Mouse (Mus musculus): Measurements from ENCODE around the gene Rara.

Gene Rara

GRCm38 (mm10) chr11:98953835-98954320, 26.3 kb downstream of the Rara start:
- DNase-seq, result no peak

- DNase-seq, result peak; percentile 66 to 73
Observed at GRCm38 (mm10) chr11:98954373-98954772, 26.8 kb downstream of the Rara start.

DNA sequence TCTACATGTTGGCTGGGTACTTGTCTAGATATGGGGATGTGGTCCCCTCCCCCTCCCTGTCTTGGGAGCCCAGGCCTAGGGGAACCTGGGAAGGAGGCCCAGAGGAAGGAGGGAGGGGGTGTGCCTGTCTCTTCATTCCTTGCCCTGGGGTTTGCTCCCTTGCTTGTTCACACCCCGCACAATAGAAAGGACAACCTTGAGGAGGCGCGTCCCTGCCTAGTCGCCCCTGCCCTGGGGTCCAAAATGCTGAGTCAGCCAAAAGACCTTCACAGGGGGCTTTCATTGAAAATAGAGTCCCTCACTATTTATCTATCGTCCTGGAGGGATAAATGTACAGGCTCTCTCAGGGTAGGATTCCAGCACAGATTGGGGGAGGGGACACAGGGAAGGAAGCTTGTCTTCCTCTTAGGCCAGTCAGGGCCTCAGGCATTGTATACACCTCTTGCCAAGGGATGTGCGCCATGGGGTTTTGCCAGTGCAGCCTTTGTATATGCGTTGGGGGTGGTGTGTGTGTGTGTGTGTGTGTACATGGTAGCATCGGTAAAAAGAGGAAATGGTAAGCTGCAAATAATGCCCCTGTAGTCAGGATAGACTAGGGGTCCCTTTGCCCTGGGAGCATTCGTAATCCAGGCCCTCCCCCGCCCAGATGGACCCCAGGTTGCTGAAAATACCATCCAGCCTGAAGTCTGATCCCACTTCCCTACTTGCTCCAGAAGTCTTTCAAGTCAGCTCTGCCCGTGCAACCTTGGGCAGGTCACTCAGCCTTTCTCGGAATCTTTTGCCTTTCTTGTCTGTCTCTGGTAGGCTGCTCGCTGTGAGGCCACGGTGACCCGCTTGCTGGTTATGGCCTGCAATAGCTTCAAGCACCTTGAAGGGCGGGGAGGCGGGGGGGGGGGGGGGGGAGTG, 27.4 kb downstream of the Rara start:
- no peak for DNase-seq

GRCm38 (mm10) chr11:98955707-98956235, 28.2 kb downstream of the Rara start:
- no peak for DNase-seq

DNA sequence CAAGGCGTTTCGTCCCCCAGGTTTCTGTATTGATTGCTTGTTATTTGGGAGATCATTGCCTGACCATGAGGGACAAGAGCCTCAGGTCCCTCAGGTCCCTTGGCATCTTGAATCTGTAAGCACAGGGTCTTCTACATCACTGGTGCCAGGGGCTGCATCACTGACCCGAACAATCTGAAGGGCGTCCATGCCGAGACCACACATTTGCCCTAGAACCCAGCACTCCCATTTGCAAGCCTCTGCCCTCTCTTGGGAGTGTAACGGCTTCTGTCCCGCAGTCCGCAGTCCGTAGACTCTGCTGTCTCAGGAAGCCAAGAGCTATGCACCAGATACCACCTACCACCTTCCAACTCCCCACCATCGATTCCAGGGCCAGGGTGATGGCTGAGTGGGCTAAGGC, 28.7 kb downstream of the Rara start:
- DNase-seq, result no peak

DNA sequence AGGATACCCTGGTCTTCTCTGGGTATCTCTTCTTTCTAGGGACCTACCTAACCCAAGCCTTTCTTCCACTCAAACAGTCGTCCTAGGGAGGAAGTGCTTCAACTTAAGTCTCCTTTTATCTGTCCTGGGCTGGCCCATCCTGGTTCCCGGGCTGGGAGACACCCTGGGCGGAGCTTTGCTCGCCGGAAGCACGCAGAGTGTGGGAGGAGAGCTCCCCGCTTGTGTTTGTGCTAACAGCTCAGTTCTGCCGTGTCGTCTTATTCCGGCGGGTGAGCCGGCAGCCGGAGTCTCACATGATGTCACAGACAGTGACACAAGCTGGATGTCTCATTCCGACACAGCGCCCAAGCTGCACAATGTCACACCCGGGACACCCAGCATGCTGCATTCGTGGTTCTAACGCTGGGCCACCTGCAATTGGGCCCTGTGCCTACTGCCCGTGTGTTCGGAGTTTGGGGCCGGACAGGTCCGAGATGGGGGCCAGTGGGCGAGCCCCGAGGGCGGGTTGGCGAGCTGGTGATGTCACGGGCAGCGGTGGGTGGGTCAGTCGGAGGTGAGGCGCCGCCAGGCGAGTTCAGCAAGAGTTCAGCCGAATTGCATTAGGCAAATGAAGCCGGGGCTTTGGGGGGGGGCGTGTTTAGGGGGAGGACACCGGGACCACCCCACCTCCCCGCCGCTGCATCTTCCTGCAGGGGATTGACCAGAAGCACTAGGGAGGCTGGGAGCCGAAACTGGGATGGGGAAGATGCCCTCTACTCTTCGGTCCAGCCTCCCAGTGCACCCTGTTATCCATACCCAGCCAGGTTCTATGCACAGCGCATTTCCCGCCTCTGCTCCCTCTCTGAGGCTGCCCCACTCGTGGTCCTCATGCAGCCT, 32.1 kb downstream of the Rara start:
- peak; percentile 82 to 85 for DNase-seq

- DNase-seq, result peak in 1 of 2 experiments; percentile 60
Observed at GRCm38 (mm10) chr11:98960313-98960906, 32.8 kb downstream of the Rara start.

DNA sequence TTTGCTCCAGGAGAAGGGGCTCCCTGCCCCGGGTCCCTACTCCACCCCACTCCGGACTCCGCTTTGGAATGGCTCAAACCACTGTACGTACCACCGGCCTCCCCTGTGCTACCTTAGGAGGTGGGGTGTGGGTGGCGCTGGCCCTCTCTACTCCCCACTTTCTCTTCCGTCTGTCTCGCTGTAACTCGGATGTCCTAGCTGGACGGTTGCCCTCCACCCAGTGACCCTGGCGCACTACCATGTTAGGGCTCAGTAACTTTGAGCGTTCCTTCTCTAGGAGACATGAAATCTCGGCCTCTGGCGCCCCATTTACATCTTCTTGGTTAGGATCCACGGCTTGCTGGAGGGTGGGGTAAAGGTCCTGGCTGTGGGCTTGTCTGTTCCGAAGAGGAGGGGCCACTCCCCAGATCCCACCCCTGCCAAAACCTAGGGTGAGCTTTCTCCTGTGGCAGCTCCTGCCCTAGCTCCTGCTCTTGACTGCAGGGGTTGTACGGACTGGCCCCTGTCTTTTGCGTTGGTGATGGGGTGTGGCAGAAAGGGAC, 33.5 kb downstream of the Rara start:
- DNase-seq, result no peak

DNA sequence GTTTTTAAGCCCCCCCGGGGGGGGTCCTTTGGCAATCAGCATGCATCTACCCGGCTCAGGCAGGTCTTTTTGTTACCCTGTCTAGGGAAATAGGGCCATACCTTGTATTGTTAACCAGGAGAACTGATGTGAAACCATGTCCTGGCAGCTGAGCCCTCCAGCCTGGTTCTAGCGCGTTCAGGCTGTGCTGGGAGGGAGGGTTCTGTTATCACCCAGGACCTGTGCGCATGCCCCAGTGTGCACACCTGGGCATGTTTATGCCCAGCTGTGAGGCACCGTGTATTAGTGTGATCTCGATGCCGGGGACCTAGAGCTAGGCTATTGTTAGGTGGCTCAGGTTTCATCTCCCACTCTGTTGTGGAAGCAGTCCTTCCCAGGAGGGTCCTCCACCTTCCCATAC, 34.1 kb downstream of the Rara start:
- no peak for DNase-seq

DNA sequence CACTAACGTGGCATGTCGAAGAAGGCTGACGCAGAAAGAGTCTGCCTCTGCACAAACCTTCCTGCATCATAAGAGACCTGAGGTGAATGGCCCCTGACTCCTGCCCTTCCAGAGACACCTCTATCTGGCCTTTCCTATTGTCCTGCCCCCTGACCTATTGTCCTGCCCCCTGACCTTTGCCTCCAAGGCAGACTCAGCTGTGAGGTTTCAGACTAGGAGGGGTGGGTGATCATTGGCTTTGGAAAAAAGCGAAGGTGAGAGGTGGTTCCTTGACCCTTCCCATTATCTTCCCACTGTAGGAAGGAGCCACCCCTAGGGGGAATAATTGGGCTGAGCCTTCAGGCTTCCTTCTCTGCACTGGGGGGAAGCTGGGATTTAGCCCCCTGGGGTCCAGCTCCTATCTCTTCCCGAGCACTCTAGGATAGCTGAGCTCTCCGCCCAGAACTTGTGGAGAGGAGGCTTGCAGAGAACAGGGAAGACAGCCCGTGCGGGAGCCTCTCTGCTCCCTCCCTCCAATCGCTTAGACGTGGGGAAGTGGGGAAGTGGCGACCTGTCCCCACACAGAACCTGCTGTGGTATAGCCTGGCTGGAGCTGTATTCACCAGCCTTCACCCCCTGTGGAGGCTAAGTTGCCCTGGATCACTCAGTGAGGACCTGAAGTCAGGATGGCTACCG, 34.9 kb downstream of the Rara start:
- DNase-seq, result no peak

- peak; percentile 82 to 88 for DNase-seq
Observed at GRCm38 (mm10) chr11:98963191-98964021, 35.8 kb downstream of the Rara start.

DNA sequence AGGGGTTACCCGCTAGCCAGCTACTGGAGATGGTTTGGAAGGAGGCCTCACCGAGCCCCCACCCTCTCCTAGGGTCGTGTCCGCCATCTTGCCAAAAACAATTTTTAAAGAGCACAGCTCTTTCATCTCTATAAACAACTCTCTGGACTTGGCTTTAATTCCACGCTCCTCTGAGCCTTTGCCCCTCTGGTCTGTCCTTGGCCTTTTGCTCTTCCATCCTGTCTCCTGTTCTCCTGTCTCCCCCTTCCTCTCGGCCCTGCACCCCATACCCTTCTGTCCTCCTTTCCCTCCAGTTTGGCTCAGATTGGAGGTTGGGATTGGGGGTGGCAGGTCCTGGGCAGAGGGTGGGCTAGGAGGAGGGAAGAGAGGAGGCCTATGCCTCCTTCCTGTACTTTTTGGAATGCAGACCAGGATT, 36.6 kb downstream of the Rara start:
- DNase-seq, result no peak

- DNase-seq, result no peak
Observed at GRCm38 (mm10) chr11:98964616-98965415, 37.2 kb downstream of the Rara start.

DNA sequence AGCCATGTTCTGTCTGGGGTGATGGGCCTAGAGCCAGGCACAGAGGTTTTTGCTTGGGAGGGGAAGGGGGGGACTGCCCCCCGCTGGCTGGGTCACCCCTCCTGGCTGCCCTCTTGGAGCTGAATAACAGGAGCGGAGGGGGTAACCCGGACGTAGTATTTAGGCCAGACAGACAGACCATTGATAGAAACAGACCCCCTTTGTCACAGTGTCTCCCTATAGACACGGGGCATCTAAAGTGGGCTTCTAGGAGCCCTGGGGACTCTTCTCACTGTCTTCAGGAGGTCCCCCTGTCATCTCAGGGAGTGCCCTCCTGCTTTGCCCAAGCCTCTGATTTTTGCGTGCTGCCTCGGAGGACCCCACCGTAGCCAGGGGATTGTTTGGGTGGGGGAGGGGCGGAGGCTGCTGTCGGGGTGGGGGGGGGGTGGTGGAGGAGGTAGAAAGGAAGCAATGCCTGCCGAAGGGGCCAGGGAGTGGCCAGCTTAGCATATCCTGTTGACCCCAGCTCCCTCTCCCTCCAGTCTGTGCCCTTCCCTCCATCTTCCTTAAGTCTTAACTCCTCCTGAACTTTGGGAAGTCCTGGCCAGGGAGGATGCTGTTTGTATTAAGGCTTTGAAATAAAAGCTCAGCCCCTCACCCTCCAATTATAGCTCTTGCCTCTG, 37.9 kb downstream of the Rara start:
- no peak for DNase-seq

DNA sequence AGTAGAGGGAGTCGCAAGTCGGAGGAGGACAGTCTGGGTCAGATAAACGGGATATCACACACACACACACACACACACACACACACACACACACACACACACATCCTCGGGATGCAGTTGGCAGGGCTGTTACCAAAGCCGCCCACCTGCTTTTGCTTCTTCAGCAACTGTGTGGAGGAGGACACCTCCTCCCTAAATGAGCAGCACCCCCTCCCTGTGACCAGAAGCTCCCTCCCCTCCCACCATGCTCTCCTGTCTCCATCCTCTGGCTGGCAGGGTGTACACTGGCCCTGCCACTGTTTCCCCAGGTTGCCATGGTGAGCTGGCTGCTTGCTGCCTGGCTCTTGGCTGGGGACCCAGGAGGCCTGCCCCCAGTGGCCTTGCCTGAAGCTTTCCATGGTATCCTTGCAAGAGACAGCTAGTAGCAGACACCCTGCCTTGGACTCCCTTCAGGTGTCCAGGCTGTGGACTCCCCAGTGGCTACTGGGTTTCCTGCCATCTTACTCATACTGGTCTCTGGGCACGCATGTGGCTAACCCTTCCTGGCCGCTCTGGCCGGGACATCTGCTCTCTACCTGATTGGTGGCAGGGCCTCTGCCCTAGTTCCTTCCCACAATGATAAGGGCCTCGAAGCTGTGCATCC, 39.0 kb downstream of the Rara start:
- DNase-seq, result no peak

DNA sequence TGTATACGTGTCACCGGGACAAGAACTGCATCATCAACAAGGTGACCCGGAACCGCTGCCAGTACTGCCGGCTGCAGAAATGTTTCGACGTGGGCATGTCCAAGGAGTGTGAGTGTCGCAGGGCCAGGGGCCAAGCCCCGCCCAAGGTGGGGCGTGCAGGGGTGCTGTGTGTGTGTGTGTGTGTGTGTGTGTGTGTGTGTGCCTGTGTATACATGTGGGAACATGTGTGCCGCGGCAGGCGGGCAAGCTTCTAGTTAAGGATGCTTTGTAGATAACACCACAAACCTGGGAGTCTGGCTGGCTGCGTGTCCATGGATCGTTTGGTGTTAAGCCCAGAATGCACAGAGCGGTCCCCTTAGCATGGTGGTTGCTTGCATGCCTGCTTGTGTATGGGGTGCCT, 40.5 kb downstream of the Rara start:
- DNase-seq, result no peak

- DNase-seq, result no peak
Observed at GRCm38 (mm10) chr11:98968716-98969495, 41.3 kb downstream of the Rara start.

- peak in 1 of 2 experiments; percentile 50 for DNase-seq
Observed at GRCm38 (mm10) chr11:98969496-98969927, 41.9 kb downstream of the Rara start.
